In genomic region chr11:120712771-120713568, GRCm38 (mm10) we compare ENCODE assay signal across 8 mouse cellular contexts. TPM values are rescaled to one million over a fixed set of nuclear protein-coding genes. Genes with fewer than 3 reads are reported as not detected.
DNase-seq lines count a peak whose midpoint lies in the region; ATAC-seq and TF ChIP-seq lines count a peak whose summit lies in the region.

No protein-coding gene starts in this region.

- under 1% methylated on average over 38 of the region's 38 CpGs for WGBS in cerebellum, adult 2 months
- WGBS in liver, embryonic 13.5 days (ENCODE audit: insufficient replicate concordance), result under 1% methylated on average over 38 of the region's 38 CpGs
- WGBS in neural tube, embryonic 11.5 days, result under 1% methylated on average over 38 of the region's 38 CpGs

- peak; percentile 68 for TF ChIP-seq CTCF in cerebellum, adult 2 months (IDR thresholded peaks at IDR 0.05; ENCODE audit: borderline replicate concordance, insufficient read depth, low read depth, low read length)

- H3K36me3 ChIP-seq in liver, embryonic 13.5 days, result peaks cover 45% of the 10 kb centered on the region
- H3K36me3 ChIP-seq in neural tube, embryonic 11.5 days (ENCODE audit: control insufficient read depth, insufficient read depth, low read length), result peaks cover 6% of the 10 kb centered on the region

- H3K9ac ChIP-seq in liver, embryonic 13.5 days, result peak overlapping the region; percentile 83
- peak overlapping the region; percentile 41 for H3K9ac ChIP-seq in neural tube, embryonic 11.5 days (ENCODE audit: low read length)

- peak overlapping the region; percentile 99 for H3K4me2 ChIP-seq in liver, embryonic 13.5 days
- peak overlapping the region; percentile 88 for H3K4me2 ChIP-seq in neural tube, embryonic 11.5 days (ENCODE audit: low read depth)

- peak overlapping the region; percentile 64 for H3K4me3 ChIP-seq in cerebellum, adult 2 months (replicated peaks; ENCODE audit: insufficient read depth, low read depth, low read length)
- H3K4me3 ChIP-seq in liver, embryonic 13.5 days (replicated peaks), result peak overlapping the region; percentile 76
- peak overlapping the region; percentile 65 for H3K4me3 ChIP-seq in neural tube, embryonic 11.5 days (ENCODE audit: low read depth, low read length)

- DNase-seq in urinary bladder, postnatal 25 days (ENCODE audit: low spot score), result peak; percentile 60
- DNase-seq in urinary bladder, postnatal 4 days (ENCODE audit: low spot score in 2 of 2), result no peak
- DNase-seq in cerebellum, adult 2 months, result peak; percentile 55 to 56
- peak; percentile 71 for DNase-seq in gastrocnemius, postnatal 10 days
- DNase-seq in induced T-regulatory cell, adult 2 months (ENCODE audit: low read depth), result peak; percentile 85
- DNase-seq in liver, embryonic 13.5 days, result peak; percentile 22
- peak; percentile 74 for DNase-seq in neural tube, embryonic 11.5 days (ENCODE audit: low spot score)
- peak; percentile 73 for DNase-seq in thymus, postnatal 14 days

- peaks cover 12% of the 10 kb centered on the region for H3K4me1 ChIP-seq in cerebellum, adult 2 months (ENCODE audit: control insufficient read depth, insufficient read depth, low read length)
- peaks cover 34% of the 10 kb centered on the region for H3K4me1 ChIP-seq in liver, embryonic 13.5 days (replicated peaks)
- H3K4me1 ChIP-seq in neural tube, embryonic 11.5 days (ENCODE audit: control insufficient read depth, insufficient read depth, low read length), result peaks cover 12% of the 10 kb centered on the region

- no peaks in the 10 kb centered on the region for H3K27me3 ChIP-seq in cerebellum, adult 2 months (ENCODE audit: control insufficient read depth, insufficient read depth, low read length)
- H3K27me3 ChIP-seq in liver, embryonic 13.5 days, result no peaks in the 10 kb centered on the region
- H3K27me3 ChIP-seq in neural tube, embryonic 11.5 days (ENCODE audit: control insufficient read depth, insufficient read depth, low read length), result no peaks in the 10 kb centered on the region

- no peak for TF ChIP-seq POLR2A in cerebellum, adult 2 months (IDR thresholded peaks at IDR 0.05; ENCODE audit: borderline replicate concordance, insufficient read depth, low read length)

- no peak overlapping the region for H3K27ac ChIP-seq in cerebellum, adult 2 months (ENCODE audit: insufficient read depth, low read length)
- peak overlapping the region; percentile 78 for H3K27ac ChIP-seq in liver, embryonic 13.5 days
- peak overlapping the region; percentile 3; the same call in 1 of the 2 replicates for H3K27ac ChIP-seq in neural tube, embryonic 11.5 days (ENCODE audit: low read depth, low read length)

- ATAC-seq in liver, embryonic 13.5 days (ENCODE audit: low read depth), result peak; percentile 16; the same call in 1 of the 2 replicates
- ATAC-seq in neural tube, embryonic 11.5 days (ENCODE audit: insufficient read depth, low FRiP score, low TSS enrichment), result peak; percentile 57

- no peaks in the 10 kb centered on the region for H3K9me3 ChIP-seq in liver, embryonic 13.5 days (replicated peaks)
- H3K9me3 ChIP-seq in neural tube, embryonic 11.5 days (ENCODE audit: control insufficient read depth, low read length), result no peaks in the 10 kb centered on the region

RNA-seq across cellular contexts. Expression of gene Cenpx, which starts 0.6 kb away (rescaled TPM):
- polyA plus RNA-seq in cerebellum, adult 2 months (2012; rRNA removed), result 40.1 and 43.0 TPM in 2 replicates
- total RNA-seq in gastrocnemius, postnatal 10 days (2021), result 10 to 100 TPM; 34.9 to 35.6 TPM
- polyA plus RNA-seq in liver, embryonic 13.5 days (2015; fragmentation: Nextera tagmentation; extraction: Ambion mirVana), result 123 and 126 TPM in 2 replicates
- polyA plus RNA-seq in neural tube, embryonic 11.5 days (2014; fragmentation: Nextera tagmentation; extraction: Ambion mirVana), result 112 and 115 TPM in 2 replicates

RNA-seq across cellular contexts. Expression of gene Lrrc45, which starts 0.8 kb away (rescaled TPM):
- polyA plus RNA-seq in cerebellum, adult 2 months (2012; rRNA removed), result 86.6 and 96.0 TPM in 2 replicates
- 10 to 100 TPM in 1 of 2 experiments, 1 to 10 TPM in 1; 7.7 to 10.1 TPM for total RNA-seq in gastrocnemius, postnatal 10 days (2021)
- polyA plus RNA-seq in liver, embryonic 13.5 days (2015; fragmentation: Nextera tagmentation; extraction: Ambion mirVana), result 13.0 and 14.3 TPM in 2 replicates
- 39.7 and 44.7 TPM in 2 replicates for polyA plus RNA-seq in neural tube, embryonic 11.5 days (2014; fragmentation: Nextera tagmentation; extraction: Ambion mirVana)

RNA-seq across cellular contexts. Expression of gene Rac3, which starts 8.3 kb away (rescaled TPM):
- 66.1 and 67.0 TPM in 2 replicates for polyA plus RNA-seq in cerebellum, adult 2 months (2012; rRNA removed)
- 1 to 10 TPM; 1.8 to 2.7 TPM for total RNA-seq in gastrocnemius, postnatal 10 days (2021)
- 1.7 and 2.3 TPM in 2 replicates for polyA plus RNA-seq in liver, embryonic 13.5 days (2015; fragmentation: Nextera tagmentation; extraction: Ambion mirVana)
- 12.1 and 13.9 TPM in 2 replicates for polyA plus RNA-seq in neural tube, embryonic 11.5 days (2014; fragmentation: Nextera tagmentation; extraction: Ambion mirVana)

RNA-seq across cellular contexts. Expression of gene Dcxr, which starts 14.1 kb away (rescaled TPM):
- polyA plus RNA-seq in cerebellum, adult 2 months (2012; rRNA removed), result 36.4 and 36.5 TPM in 2 replicates
- total RNA-seq in gastrocnemius, postnatal 10 days (2021), result 1 to 10 TPM; 3.4 to 3.7 TPM
- 8.8 and 9.6 TPM in 2 replicates for polyA plus RNA-seq in liver, embryonic 13.5 days (2015; fragmentation: Nextera tagmentation; extraction: Ambion mirVana)
- polyA plus RNA-seq in neural tube, embryonic 11.5 days (2014; fragmentation: Nextera tagmentation; extraction: Ambion mirVana), result 14.9 and 16.5 TPM in 2 replicates

RNA-seq across cellular contexts. Expression of gene Cbr2, which starts 18.9 kb away (rescaled TPM):
- 1.9 and 3.1 TPM in 2 replicates for polyA plus RNA-seq in cerebellum, adult 2 months (2012; rRNA removed)
- total RNA-seq in gastrocnemius, postnatal 10 days (2021), result 10 to 100 TPM in 1 of 2 experiments, 1 to 10 TPM in 1; 9.9 to 10.8 TPM
- polyA plus RNA-seq in liver, embryonic 13.5 days (2015; fragmentation: Nextera tagmentation; extraction: Ambion mirVana), result 0.22 TPM in 1 of 2 replicates, not detected in the other
- 1.8 and 2.0 TPM in 2 replicates for polyA plus RNA-seq in neural tube, embryonic 11.5 days (2014; fragmentation: Nextera tagmentation; extraction: Ambion mirVana)

Comparison
In these comparisons a context has a peak if more than half of its experiments do, and no peak if none do; other contexts are left out.
1. DNase-seq: peak in urinary bladder, postnatal 25 days (single experiment), cerebellum, adult 2 months (2 of 2), gastrocnemius, postnatal 10 days (single experiment), induced T-regulatory cell, adult 2 months (single experiment), liver, embryonic 13.5 days (single experiment), neural tube, embryonic 11.5 days (single experiment) and thymus, postnatal 14 days (single experiment); none in urinary bladder, postnatal 4 days (0 of 2).
2. Peak in every context shown above with its lines, with median percentiles within 50 percentile points of each other: H3K4me3 ChIP-seq.